Mouse (Mus musculus) liver, postnatal 0 days (tissue): ENCODE results near the gene Ern2. TPM values are rescaled to one million over a fixed set of nuclear protein-coding genes. Genes with fewer than 3 reads are reported as not detected.

Experiments
- ATAC-seq: fragments of 200-750 bp; cut with Nextera tagmentation; 2 replicates; pipeline ENCODE4 v1.8.0; 2017; ENCODE audit warnings: mild to moderate bottlenecking, moderate library complexity
- DNase-seq: peaks from one replicate; pipeline ENCODE4 v3.0.0-alpha.2; 2016
- H3K27ac ChIP-seq: fragments of 300-500 bp; sonication (generic); 2 replicates; pipeline ENCODE4 v1.5.1; 2014; ENCODE audit warnings: antibody characterized with exemption, moderate library complexity, mild to moderate bottlenecking, low read depth
- H3K27me3 ChIP-seq: fragments of 300-500 bp; sonication (generic); 2 replicates; pipeline ENCODE4 v1.6.1; 2014; ENCODE audit warnings: low read length, control low read depth, mixed read lengths; ENCODE audit not compliant: insufficient read depth
- H3K36me3 ChIP-seq: fragments of 300-500 bp; sonication (generic); replicated peaks from 2 replicates; pipeline ENCODE4 v1.6.1; 2014; ENCODE audit warnings: mild to moderate bottlenecking, control low read depth, low read length, moderate library complexity, mixed read lengths; ENCODE audit not compliant: insufficient read depth
- H3K4me1 ChIP-seq: fragments of 300-500 bp; sonication (generic); 2 replicates; pipeline ENCODE4 v1.6.1; 2014; ENCODE audit warnings: antibody characterized with exemption, mild to moderate bottlenecking, control low read depth; ENCODE audit not compliant: insufficient read depth
- H3K4me2 ChIP-seq: fragments of 300-500 bp; sonication (generic); 2 replicates; pipeline ENCODE4 v1.6.1; 2014; ENCODE audit warnings: low read depth, mild to moderate bottlenecking, low read length, moderate library complexity, mixed read lengths
- H3K4me3 ChIP-seq: fragments of 300-500 bp; sonication (generic); 2 replicates; pipeline ENCODE4 v1.5.1; 2014; ENCODE audit warnings: low read depth, low read length
- H3K9ac ChIP-seq: fragments of 300-500 bp; sonication (generic); replicated peaks from 2 replicates; pipeline ENCODE4 v1.6.1; 2014; ENCODE audit warnings: mild to moderate bottlenecking, moderate library complexity
- H3K9me3 ChIP-seq: fragments of 300-500 bp; sonication (generic); 2 replicates; pipeline ENCODE4 v1.6.1; 2016; ENCODE audit warnings: mild to moderate bottlenecking, control low read depth, low read length, mixed read lengths
- CTCF ChIP-seq: sonication (generic); IDR thresholded peaks from 2 replicates; pipeline ENCODE4 v1.5.1; 2016; ENCODE audit warnings: antibody characterized with exemption, low read depth
- EP300 ChIP-seq: IDR thresholded peaks from 2 replicates; pipeline ENCODE4 v1.6.1; 2016; ENCODE audit warnings: antibody characterized with exemption, low read depth, mild to moderate bottlenecking
- WGBS: fragments of 180-500 bp; shearing (Covaris S2); extraction: QIAGEN DNeasy Blood & Tissue Kit; methylation state at CpG from one replicate; pipeline ENCODE4 v1.1.7; 2014; ENCODE audit not compliant: insufficient replicate concordance; 5-methylcytosine and 5-hydroxymethylcytosine counted together
- polyA plus RNA-seq: library from polyadenylated mRNA; unstranded; fragments of >200 nt; fragmentation: Nextera tagmentation; extraction: Ambion mirVana; gene quantifications from 2 replicates; pipeline ENCODE4 v1.2.1, GENCODE M21; 2015

Ern2 gene
- polyA plus RNA-seq, 1 experiment from 2014 or later, result not detected

GRCm38 (mm10) chr7:122152473-122152872, 33.5 kb downstream of the Ern2 start:
- peaks cover 21% of the 10 kb centered on the region for H3K36me3 ChIP-seq
- peak; percentile 68; the same call in 1 of the 2 replicates for ATAC-seq
- no peak overlapping the region for H3K4me2 ChIP-seq
- DNase-seq, result peak; percentile 73
- no peak overlapping the region for H3K9ac ChIP-seq
- WGBS, result 66% methylated on average over 4 of the region's 4 CpGs
- no peak overlapping the region for H3K27ac ChIP-seq
- no peak for TF ChIP-seq CTCF
- TF ChIP-seq EP300, result no peak
- H3K27me3 ChIP-seq, result no peaks in the 10 kb centered on the region
- H3K4me3 ChIP-seq, result no peak overlapping the region
- no peaks in the 10 kb centered on the region for H3K9me3 ChIP-seq
- no peaks in the 10 kb centered on the region for H3K4me1 ChIP-seq

GRCm38 (mm10) chr7:122140991-122141390, 45.0 kb downstream of the Ern2 start:
- no peak overlapping the region for H3K4me3 ChIP-seq
- peaks cover 75% of the 10 kb centered on the region for H3K36me3 ChIP-seq
- H3K27me3 ChIP-seq, result no peaks in the 10 kb centered on the region
- H3K27ac ChIP-seq, result no peak overlapping the region
- no peak overlapping the region for H3K4me2 ChIP-seq
- no peaks in the 10 kb centered on the region for H3K9me3 ChIP-seq
- H3K4me1 ChIP-seq, result no peaks in the 10 kb centered on the region
- no peak for DNase-seq
- no peak overlapping the region for H3K9ac ChIP-seq
- TF ChIP-seq EP300 (no peak), CTCF (no peak)
- no peak for ATAC-seq

GRCm38 (mm10) chr7:122138190-122138589, 47.8 kb downstream of the Ern2 start:
- Histone ChIP-seq H3K27ac (no peak overlapping the region), H3K4me3 (no peak overlapping the region), H3K4me1 (peaks cover 4% of the 10 kb centered on the region), H3K27me3 (no peaks in the 10 kb centered on the region), H3K9me3 (no peaks in the 10 kb centered on the region), H3K9ac (no peak overlapping the region), H3K36me3 (peaks cover 64% of the 10 kb centered on the region), H3K4me2 (no peak overlapping the region)
- WGBS, result 72% methylated on average over 5 of the region's 5 CpGs
- no peak for DNase-seq
- TF ChIP-seq EP300, result no peak
- TF ChIP-seq CTCF, result no peak
- ATAC-seq, result no peak

GRCm38 (mm10) chr7:122137071-122137470, 48.9 kb downstream of the Ern2 start:
- ATAC-seq (no peak), DNase-seq (no peak)
- H3K27ac ChIP-seq, result no peak overlapping the region
- H3K9ac ChIP-seq, result no peak overlapping the region
- no peak for TF ChIP-seq EP300
- TF ChIP-seq CTCF, result no peak
- H3K4me1 ChIP-seq, result peaks cover 4% of the 10 kb centered on the region
- no peak overlapping the region for H3K4me2 ChIP-seq
- no peaks in the 10 kb centered on the region for H3K9me3 ChIP-seq
- no peak overlapping the region for H3K4me3 ChIP-seq
- peaks cover 56% of the 10 kb centered on the region for H3K36me3 ChIP-seq
- no peaks in the 10 kb centered on the region for H3K27me3 ChIP-seq

GRCm38 (mm10) chr7:122135070-122135469, 50.9 kb downstream of the Ern2 start:
- peaks cover 7% of the 10 kb centered on the region for H3K4me1 ChIP-seq
- no peak overlapping the region for H3K9ac ChIP-seq
- DNase-seq (peak; percentile 51), ATAC-seq (no peak)
- TF ChIP-seq EP300, result no peak
- TF ChIP-seq CTCF, result peak; percentile 64
- no peak overlapping the region for H3K4me2 ChIP-seq
- peaks cover 41% of the 10 kb centered on the region for H3K36me3 ChIP-seq
- 73% methylated on average over 10 of the region's 10 CpGs for WGBS
- H3K9me3 ChIP-seq, result no peaks in the 10 kb centered on the region
- no peak overlapping the region for H3K27ac ChIP-seq
- H3K27me3 ChIP-seq, result no peaks in the 10 kb centered on the region
- H3K4me3 ChIP-seq, result no peak overlapping the region

GRCm38 (mm10) chr7:122133338-122133625, 52.7 kb downstream of the Ern2 start:
- DNase-seq (no peak), ATAC-seq (no peak; the same call in none of the 2 replicates)
- Histone ChIP-seq H3K27me3 (no peaks in the 10 kb centered on the region), H3K9ac (peak overlapping the region; percentile 84), H3K9me3 (no peaks in the 10 kb centered on the region), H3K27ac (peak overlapping the region; percentile 75), H3K36me3 (peaks cover 30% of the 10 kb centered on the region), H3K4me1 (peaks cover 7% of the 10 kb centered on the region), H3K4me2 (peak overlapping the region; percentile 76), H3K4me3 (peak overlapping the region; percentile 75)
- no peak for TF ChIP-seq CTCF
- TF ChIP-seq EP300, result no peak
- WGBS, result 11% methylated on average over 8 of the region's 8 CpGs

- under 1% methylated on average over 54 of the region's 54 CpGs for WGBS
- Histone ChIP-seq H3K9ac (peak within 1 kb of the TSS; percentile 84), H3K27ac (peak within 1 kb of the TSS; percentile 75), H3K36me3 (peaks cover 30% of the 10 kb centered on the region), H3K27me3 (no peaks in the 10 kb centered on the region), H3K4me2 (peak within 1 kb of the TSS; percentile 82), H3K9me3 (no peaks in the 10 kb centered on the region), H3K4me3 (peak within 1 kb of the TSS; percentile 75), H3K4me1 (peaks cover 7% of the 10 kb centered on the region)
- peak; percentile 100 for ATAC-seq
- peak; percentile 99 for DNase-seq
- no peak for TF ChIP-seq EP300
- TF ChIP-seq CTCF, result no peak
These were observed 53.3 kb downstream of the Ern2 start, which contains the start of the genes Palb2 and Dctn5 for GRCm38 (mm10) chr7:122132497-122133337. Gene Palb2 (minus strand): TSS chr7:122132985. Gene Dctn5 (plus strand): TSS chr7:122133041.
